Mouse (Mus musculus) MEL (cell line): ENCODE data around the gene Cfap57. TPM values are rescaled to one million over a fixed set of nuclear protein-coding genes. Genes with fewer than 3 reads are reported as not detected.

Experiments used
- DNase-seq: peaks from one replicate; pipeline ENCODE4 v3.0.0; 2011; ENCODE audit warnings: low read depth, low spot score
- H3K27ac ChIP-seq: 2 replicates; pipeline ENCODE4 v1.5.1; 2012; ENCODE audit warnings: low read depth, mild to moderate bottlenecking, control low read depth, low read length, moderate library complexity; ENCODE audit not compliant: control insufficient read depth
- H3K27me3 ChIP-seq, 2 experiments: fragments of 150-350 bp in 1 of 2; sonication (generic) in 1 of 2; 2 replicates each; pipeline ENCODE4 v1.6.1; 2012; ENCODE audit warnings: low read length in 2 of 2, mild to moderate bottlenecking in 2 of 2, improper control_type of control experiment in 1 of 2, moderate library complexity in 1 of 2; ENCODE audit not compliant: insufficient read depth in 2 of 2, control insufficient read depth in 1 of 2
- H3K36me3 ChIP-seq, 2 experiments: 2 replicates each; pipeline ENCODE4 v1.6.1; 2012 to 2014; ENCODE audit warnings: low read length in 2 of 2, improper control_type of control experiment in 1 of 2, inconsistent platforms in 1 of 2, mild to moderate bottlenecking in 1 of 2; ENCODE audit not compliant: insufficient read depth in 2 of 2, control insufficient read depth in 1 of 2
- H3K4me1 ChIP-seq, 2 experiments: fragments of 150-350 bp in 1 of 2; sonication (generic) in 1 of 2; 2 replicates each; pipeline ENCODE4 v1.6.1; 2012; ENCODE audit warnings: low read length in 2 of 2, improper control_type of control experiment in 1 of 2, mild to moderate bottlenecking in 1 of 2; ENCODE audit not compliant: insufficient read depth in 2 of 2, control insufficient read depth in 1 of 2
- H3K4me3 ChIP-seq, 2 experiments: fragments of 150-350 bp in 1 of 2; sonication (generic) in 1 of 2; 2 replicates each; pipeline ENCODE4 v1.5.1; 2012; ENCODE audit warnings: low read depth in 2 of 2, low read length in 2 of 2, mild to moderate bottlenecking in 2 of 2, moderate library complexity in 2 of 2, control low read depth in 1 of 2, improper control_type of control experiment in 1 of 2; ENCODE audit not compliant: control insufficient read depth in 1 of 2, insufficient read depth in 1 of 2
- H3K79me2 ChIP-seq: 2 replicates; pipeline ENCODE4 v1.6.1; 2012; ENCODE audit warnings: mild to moderate bottlenecking, low read length, moderate library complexity; ENCODE audit not compliant: control insufficient read depth, poor library complexity, insufficient read depth
- H3K9ac ChIP-seq: 2 replicates; pipeline ENCODE4 v1.6.1; 2012; ENCODE audit warnings: low read depth, mild to moderate bottlenecking, control low read depth, low read length, moderate library complexity; ENCODE audit not compliant: control insufficient read depth, poor library complexity, severe bottlenecking
- H3K9me3 ChIP-seq: fragments of 150-350 bp; sonication (generic); replicated peaks from 2 replicates; pipeline ENCODE4 v1.6.1; 2012; ENCODE audit warnings: mild to moderate bottlenecking, low read length, improper control_type of control experiment, moderate library complexity; ENCODE audit not compliant: insufficient read depth
- BHLHE40 ChIP-seq: IDR thresholded peaks from 2 replicates; pipeline ENCODE4 v1.6.1; 2012; ENCODE audit warnings: low read depth, mild to moderate bottlenecking, inconsistent platforms, low read length, improper control_type of control experiment, borderline replicate concordance
- CTCF ChIP-seq, 3 experiments: IDR thresholded peaks in 2 of 3; conservative IDR thresholded peaks in 1 of 3; 2 replicates each; pipeline ENCODE4 v1.5.1; 2011 to 2012; ENCODE audit warnings: low read length in 3 of 3, low read depth in 2 of 3, mild to moderate bottlenecking in 2 of 3, improper control_type of control experiment in 1 of 3, inconsistent platforms in 1 of 3, mixed read lengths in 1 of 3, moderate library complexity in 1 of 3; ENCODE audit not compliant: control insufficient read depth in 1 of 3, insufficient read depth in 1 of 3, poor library complexity in 1 of 3, severe bottlenecking in 1 of 3
- E2F4 ChIP-seq: IDR thresholded peaks from 2 replicates; pipeline ENCODE4 v1.6.1; 2011; ENCODE audit warnings: low read depth, low read length, improper control_type of control experiment, borderline replicate concordance
- ELF1 ChIP-seq: IDR thresholded peaks from 2 replicates; pipeline ENCODE4 v1.6.1; 2014; ENCODE audit warnings: low read depth, mild to moderate bottlenecking, inconsistent platforms, low read length, improper control_type of control experiment, moderate library complexity
- EP300 ChIP-seq, 2 experiments: IDR thresholded peaks; 2 replicates each; pipeline ENCODE4 v1.6.1; 2011; ENCODE audit warnings: improper control_type of control experiment in 2 of 2, low read length in 2 of 2, low read depth in 1 of 2, mild to moderate bottlenecking in 1 of 2
- GATA1 ChIP-seq: IDR thresholded peaks from 2 replicates; pipeline ENCODE4 v1.6.1; 2011; ENCODE audit warnings: low read depth, low read length, improper control_type of control experiment
- HCFC1 ChIP-seq: IDR thresholded peaks from 2 replicates; pipeline ENCODE4 v1.6.1; 2012; ENCODE audit warnings: low read depth, mild to moderate bottlenecking, inconsistent platforms, low read length, improper control_type of control experiment, moderate library complexity
- JUND ChIP-seq: IDR thresholded peaks from 2 replicates; pipeline ENCODE4 v1.6.1; 2011; ENCODE audit warnings: low read depth, mild to moderate bottlenecking, improper control_type of control experiment, low read length
- KAT2A ChIP-seq: conservative IDR thresholded peaks from 2 replicates; pipeline ENCODE4 v1.6.1; 2012; ENCODE audit warnings: low read depth, low read length, improper control_type of control experiment, inconsistent platforms
- MAFK ChIP-seq: IDR thresholded peaks from 2 replicates; pipeline ENCODE4 v1.6.1; 2011; ENCODE audit warnings: low read depth, mild to moderate bottlenecking, low read length, improper control_type of control experiment, borderline replicate concordance
- MAX ChIP-seq: IDR thresholded peaks from 2 replicates; pipeline ENCODE4 v1.6.1; 2011; ENCODE audit warnings: low read length, improper control_type of control experiment
- MAZ ChIP-seq: IDR thresholded peaks from 2 replicates; pipeline ENCODE4 v1.6.1; 2012; ENCODE audit warnings: low read depth, mild to moderate bottlenecking, inconsistent platforms, low read length, improper control_type of control experiment
- MYB ChIP-seq: IDR thresholded peaks from 2 replicates; pipeline ENCODE4 v1.6.1; 2011; ENCODE audit warnings: mild to moderate bottlenecking, low read depth, low read length, improper control_type of control experiment
- NELFE ChIP-seq: IDR thresholded peaks from 2 replicates; pipeline ENCODE4 v1.6.1; 2011; ENCODE audit warnings: low read depth, low read length, improper control_type of control experiment
- POLR2A ChIP-seq, 2 experiments: IDR thresholded peaks; 2 replicates each; pipeline ENCODE4 v1.6.1; 2011 to 2012; ENCODE audit warnings: low read length in 2 of 2, mild to moderate bottlenecking in 2 of 2, control low read depth in 1 of 2, improper control_type of control experiment in 1 of 2, low read depth in 1 of 2, moderate library complexity in 1 of 2; ENCODE audit not compliant: control insufficient read depth in 1 of 2, insufficient read depth in 1 of 2, poor library complexity in 1 of 2
- POLR2AphosphoS5 ChIP-seq: IDR thresholded peaks from 2 replicates; pipeline ENCODE4 v1.6.1; 2012; ENCODE audit warnings: low read depth, borderline replicate concordance, mild to moderate bottlenecking, inconsistent platforms, low read length, moderate library complexity, mixed read lengths
- SIN3A ChIP-seq: IDR thresholded peaks from 2 replicates; pipeline ENCODE4 v1.6.1; 2012; ENCODE audit warnings: low read length, improper control_type of control experiment, inconsistent platforms
- TAL1 ChIP-seq: IDR thresholded peaks from 2 replicates; pipeline ENCODE4 v1.6.1; 2012; ENCODE audit warnings: mild to moderate bottlenecking, inconsistent platforms, low read length, moderate library complexity, mixed read lengths
- UBTF ChIP-seq: IDR thresholded peaks from 2 replicates; pipeline ENCODE4 v1.6.1; 2012; ENCODE audit warnings: low read depth, mild to moderate bottlenecking, inconsistent platforms, low read length, improper control_type of control experiment, moderate library complexity, borderline replicate concordance; ENCODE audit not compliant: insufficient read depth
- USF1 ChIP-seq: IDR thresholded peaks from 2 replicates; pipeline ENCODE4 v1.6.1; 2014; ENCODE audit warnings: low read depth, mild to moderate bottlenecking, inconsistent platforms, low read length, improper control_type of control experiment, moderate library complexity
- ZKSCAN1 ChIP-seq: IDR thresholded peaks from 2 replicates; pipeline ENCODE4 v1.6.1; 2012; ENCODE audit warnings: low read depth, mild to moderate bottlenecking, inconsistent platforms, low read length, improper control_type of control experiment, moderate library complexity
- ZMIZ1 ChIP-seq: IDR thresholded peaks from 2 replicates; pipeline ENCODE4 v1.6.1; 2012; ENCODE audit warnings: low read depth, mild to moderate bottlenecking, inconsistent platforms, low read length, improper control_type of control experiment, moderate library complexity
- ZNF384 ChIP-seq: IDR thresholded peaks from 2 replicates; pipeline ENCODE4 v1.6.1; 2012; ENCODE audit warnings: low read depth, mild to moderate bottlenecking, inconsistent platforms, low read length, improper control_type of control experiment
- polyA plus RNA-seq, 2 experiments: library from polyadenylated mRNA; stranded (reverse) in 1 of 2; unstranded in 1 of 2; fragments of >175 nt in 1 of 2; fragments of >200 nt in 1 of 2; gene quantifications; 2 replicates each; pipeline versions ENCODE4 v1.2.1 to v1.2.4; 2012; ENCODE audit warnings: low replicate concordance in 2 of 2, low read depth in 1 of 2; ENCODE audit not compliant: insufficient read length in 2 of 2, insufficient read depth in 1 of 2, missing spikeins in 1 of 2
- total RNA-seq: library from RNA; depleted of rRNA; stranded (reverse); fragments of 300-350 nt; gene quantifications from 2 replicates; pipeline ENCODE4 v1.2.3, GENCODE M21; 2012

Gene Cfap57
- total and polyA plus RNA-seq, 3 experiments, result not detected

DNA sequence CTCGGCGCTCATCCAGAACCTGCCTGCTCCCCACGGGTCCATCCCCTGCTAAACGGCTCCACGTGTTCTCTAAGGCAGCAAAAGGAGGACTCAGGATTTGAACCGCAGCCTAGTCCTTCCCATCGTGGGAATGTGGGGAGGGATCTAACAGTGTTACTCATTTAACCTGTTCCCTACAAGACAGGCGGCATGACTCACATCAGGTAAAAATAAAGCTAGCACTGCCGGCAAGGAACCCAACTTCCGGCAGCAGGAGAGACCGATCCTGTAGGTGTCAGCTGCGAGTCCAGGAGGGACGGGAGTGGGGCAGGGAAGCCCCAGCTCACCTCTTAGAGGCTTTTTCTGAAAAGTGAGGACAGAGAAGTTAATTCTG lies 77.4 kb downstream of the Cfap57 start (continued):
- TF ChIP-seq JUND, result no peak
- TF ChIP-seq, all 39 proteins: peak for 5

DNA sequence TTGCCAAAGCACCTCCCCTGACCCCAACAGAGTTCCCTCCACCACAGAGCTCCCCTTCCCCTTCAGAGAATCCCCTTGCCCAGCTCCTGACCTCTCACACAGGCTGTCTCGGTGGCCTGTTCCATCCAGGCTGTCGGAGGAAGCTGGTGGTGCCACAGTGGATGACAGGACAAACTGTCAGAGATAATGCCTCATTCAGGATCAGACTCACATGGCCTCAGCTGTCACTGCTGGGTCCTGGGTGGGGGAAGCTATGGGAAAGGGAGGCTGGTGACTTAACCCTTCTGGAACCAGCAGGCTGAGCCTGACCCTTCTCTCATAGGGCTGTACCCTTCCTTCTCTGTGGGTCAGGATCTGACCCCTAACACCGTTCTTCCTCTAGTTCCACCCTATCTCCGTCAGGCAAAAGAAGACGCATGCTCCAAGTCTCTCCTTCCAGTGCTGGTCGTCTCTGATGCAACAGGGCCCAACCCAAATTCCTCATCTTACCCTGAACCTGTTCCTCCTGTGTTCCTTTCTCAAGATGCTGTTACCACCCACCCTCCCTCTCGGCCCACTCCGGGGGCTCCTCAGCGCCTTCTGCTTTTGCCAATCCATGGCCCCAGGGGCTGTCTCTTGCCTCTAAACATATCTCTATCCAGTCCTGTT lies 77.9 kb downstream of the Cfap57 start:
- H3K9me3 ChIP-seq, result no peaks in the 10 kb centered on the region
- peak overlapping the region; percentile 57 to 95 for H3K4me3 ChIP-seq
- TF ChIP-seq KAT2A (no peak), ZMIZ1 (no peak), POLR2AphosphoS5 (no peak), MAFK (no peak), ZNF384 (no peak), POLR2A (IDR thresholded peaks at IDR 0.05; ENCODE audit: control insufficient read depth in 1 of 2, insufficient read depth in 1 of 2, low read depth in 1 of 2, low read length in 2 of 2, poor library complexity in 1 of 2) (0 out of 4 replicates have a peak, but pooled peaks of 1 of the 2 experiments have one; percentile 26), TAL1 (no peak), GATA1 (no peak), E2F4 (no peak), BHLHE40 (no peak), NELFE (peak; percentile 44), ZKSCAN1 (no peak), ELF1 (no peak), JUND (no peak), CTCF (IDR thresholded peaks at IDR 0.05 in 2 of 3, conservative IDR thresholded peaks at IDR 0.05 in 1 of 3; ENCODE audit: control insufficient read depth in 1 of 3, insufficient read depth in 1 of 3, low read depth in 2 of 3, low read length in 3 of 3, poor library complexity in 1 of 3, severe bottlenecking in 1 of 3) (no peak), SIN3A (no peak), USF1 (no peak)
- no peaks in the 10 kb centered on the region; the same call in 1 of the 2 replicates for H3K79me2 ChIP-seq
- H3K36me3 ChIP-seq, result no peaks in the 10 kb centered on the region
- H3K27me3 ChIP-seq, result peaks cover 2 to 8% of the 10 kb centered on the region in 2 experiments; a peak in 3 of 4 replicates
- H3K9ac ChIP-seq, result peak overlapping the region; percentile 51
- H3K27ac ChIP-seq, result peak overlapping the region; percentile 22; the same call in 1 of the 2 replicates
- H3K4me1 ChIP-seq, result peaks cover 0 to 4% of the 10 kb centered on the region in 2 experiments; a peak in 2 of 4 replicates
- peak; percentile 55 for DNase-seq

DNA sequence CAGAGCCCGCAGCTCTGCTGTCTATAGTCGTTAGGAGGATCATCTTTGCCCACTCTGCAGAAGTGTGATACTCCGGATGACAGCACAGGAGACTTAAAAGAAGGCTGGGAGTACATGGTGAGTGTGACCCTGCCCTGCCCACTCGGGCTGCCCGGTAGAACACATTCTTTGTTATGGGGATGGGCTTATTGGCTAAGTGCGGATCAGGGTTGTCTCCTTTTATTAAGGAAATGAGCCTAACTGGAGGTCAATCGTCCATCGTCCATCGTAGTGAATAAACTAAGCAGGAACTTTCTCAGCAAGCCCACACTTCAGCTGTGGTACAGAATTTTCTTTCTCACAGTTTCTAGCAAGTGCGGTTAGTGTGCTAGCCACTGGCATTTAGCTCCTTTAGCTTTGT lies 80.7 kb downstream of the Cfap57 start:
- H3K36me3 ChIP-seq, result no peaks in the 10 kb centered on the region
- H3K9me3 ChIP-seq, result no peaks in the 10 kb centered on the region
- TF ChIP-seq EP300 (IDR thresholded peaks at IDR 0.05; ENCODE audit: low read depth in 1 of 2, low read length in 2 of 2) (no peak), UBTF (no peak), HCFC1 (no peak), NELFE (no peak), MYB (no peak), GATA1 (no peak), E2F4 (no peak), MAX (no peak), MAFK (no peak), ELF1 (no peak), MAZ (no peak)
- TF ChIP-seq, all 39 proteins: peak for 0
- Histone ChIP-seq H3K79me2 (no peaks in the 10 kb centered on the region; the same call in 1 of the 2 replicates), H3K27ac (no peak overlapping the region), H3K9ac (no peak overlapping the region), H3K27me3 (peaks cover 8 to 12% of the 10 kb centered on the region in 2 experiments), H3K4me3 (no peak overlapping the region), H3K4me1 (peaks cover 0 to 4% of the 10 kb centered on the region in 2 experiments; a peak in 2 of 4 replicates)
- no peak for DNase-seq
